Mouse (Mus musculus) cerebellum, adult 9-11 months (tissue): ENCODE results near the gene Gm5105.

Experiments used
- DNase-seq: peaks from one replicate; pipeline ENCODE4 v3.0.0; 2022

Gm5105 gene

DNA sequence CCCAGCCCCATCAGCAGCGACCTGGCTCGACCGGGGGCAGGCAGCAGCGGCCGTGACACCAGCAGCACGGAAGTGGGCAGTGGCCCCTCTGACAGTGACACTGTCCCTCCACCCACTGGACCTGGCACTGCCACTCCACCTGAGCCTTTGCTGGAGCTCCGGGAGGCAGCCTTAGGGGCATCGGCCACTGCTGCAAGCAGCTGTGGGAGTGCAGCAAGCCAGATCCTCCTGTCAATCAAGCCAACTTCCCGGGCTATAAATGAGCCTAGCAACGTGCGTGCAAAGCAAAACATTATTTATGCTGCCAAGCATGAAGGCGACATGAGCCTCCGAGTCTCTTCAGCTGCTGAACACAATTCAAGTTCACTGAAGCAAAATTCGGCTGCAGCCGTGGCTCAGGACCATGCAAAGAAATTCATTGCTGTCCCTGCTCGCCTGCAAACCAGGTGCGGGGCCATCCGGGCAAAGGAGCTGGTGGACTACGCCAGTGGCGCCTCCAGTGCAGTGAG, 786 bp downstream of the Gm5105 start:
- DNase-seq: no peak

DNA sequence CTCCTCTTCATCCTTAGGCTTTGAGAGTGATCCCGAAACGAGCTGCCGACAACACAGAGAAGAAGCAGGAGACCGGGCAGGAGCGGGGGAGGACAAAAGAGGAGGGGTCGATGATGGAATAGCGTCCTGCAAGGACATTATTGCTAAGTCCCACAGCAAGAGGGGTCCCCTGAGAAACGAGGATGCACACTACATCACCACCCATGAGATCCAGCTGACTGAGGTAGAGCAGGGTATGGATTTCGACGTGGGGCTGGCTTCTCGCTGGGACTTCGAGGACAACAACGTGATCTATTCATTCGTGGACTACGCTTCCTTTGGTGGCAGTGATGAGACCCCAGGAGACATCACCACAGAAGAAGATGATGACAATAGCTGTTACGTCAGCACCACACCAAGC, 1.3 kb downstream of the Gm5105 start:
- no peak for DNase-seq

DNA sequence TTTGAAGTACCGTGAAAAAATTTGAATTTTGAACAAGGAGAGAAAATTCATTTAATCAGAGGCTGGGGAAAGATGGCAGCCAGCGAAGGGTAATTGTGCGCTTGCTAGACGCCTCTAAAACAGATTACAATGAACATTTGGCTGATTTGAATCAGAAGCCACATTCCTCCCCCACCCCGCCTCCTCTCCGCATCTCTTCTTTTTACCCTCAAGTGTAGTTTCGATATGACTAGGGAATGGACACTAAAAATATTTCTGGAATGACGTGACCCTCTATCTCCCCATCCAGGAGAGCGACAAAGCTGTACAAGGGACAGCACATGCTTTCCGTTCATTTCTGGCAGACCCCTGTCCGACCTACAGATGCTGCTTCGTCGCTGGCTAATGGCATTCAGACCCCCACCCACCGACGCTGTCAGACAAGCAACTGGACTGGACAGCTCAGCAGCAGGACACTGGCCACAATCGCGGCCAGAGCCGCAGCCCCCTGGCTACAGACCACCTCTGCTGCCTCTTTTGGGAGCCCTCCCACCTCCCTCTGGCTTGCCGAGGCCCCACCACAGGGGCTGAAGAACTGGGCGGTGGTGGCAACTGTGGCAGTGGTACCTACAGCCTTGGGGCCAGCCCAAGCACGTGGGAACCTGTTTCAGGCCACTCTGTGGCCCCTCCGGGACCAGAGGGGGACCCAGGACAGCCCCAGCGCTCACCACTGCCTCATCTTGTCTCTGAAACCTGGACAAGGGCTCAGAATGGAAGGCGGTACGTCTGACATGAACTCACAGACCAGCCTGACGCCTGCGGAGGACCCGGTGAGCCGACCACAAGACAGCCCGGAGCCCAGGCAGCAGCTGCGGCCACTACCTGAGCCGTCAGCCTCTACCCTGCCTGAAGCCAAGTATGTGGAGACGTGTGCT, 2.2 kb downstream of the Gm5105 start, which contains the start of gene 1110002E22Rik:
Gene 1110002E22Rik (plus strand): TSS at position 321 of the 914 bp plus-strand sequence.
- no peak for DNase-seq

DNA sequence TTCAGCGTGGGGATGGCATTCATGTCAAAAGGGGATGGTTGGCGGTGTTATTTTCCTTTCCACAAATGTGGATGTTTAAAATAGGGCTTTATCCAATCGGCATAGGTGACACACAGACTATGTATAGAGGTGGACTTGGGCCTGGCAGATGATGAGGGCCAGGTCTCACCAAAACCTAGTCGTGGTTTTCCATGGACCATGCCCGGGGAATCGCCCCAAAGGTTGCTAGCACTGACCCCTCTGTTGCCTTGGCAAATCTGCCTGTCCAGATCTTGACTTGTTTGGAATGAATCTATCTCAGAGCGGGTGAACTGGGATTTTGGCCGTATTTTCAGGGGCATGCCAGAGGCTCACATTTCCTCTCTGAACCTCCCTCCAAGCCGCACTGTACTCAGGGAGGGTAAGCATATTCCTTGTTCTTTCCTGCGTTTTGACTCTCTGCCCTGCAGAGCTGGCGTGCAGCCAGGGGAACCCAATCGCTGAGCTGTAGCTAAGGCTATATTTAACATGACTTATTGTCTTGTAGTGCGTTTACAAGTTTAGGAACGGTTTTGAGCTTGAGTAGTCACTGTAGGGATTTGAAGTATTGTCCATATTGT, 3.4 kb downstream of the Gm5105 start:
- peak; percentile 48 for DNase-seq

DNA sequence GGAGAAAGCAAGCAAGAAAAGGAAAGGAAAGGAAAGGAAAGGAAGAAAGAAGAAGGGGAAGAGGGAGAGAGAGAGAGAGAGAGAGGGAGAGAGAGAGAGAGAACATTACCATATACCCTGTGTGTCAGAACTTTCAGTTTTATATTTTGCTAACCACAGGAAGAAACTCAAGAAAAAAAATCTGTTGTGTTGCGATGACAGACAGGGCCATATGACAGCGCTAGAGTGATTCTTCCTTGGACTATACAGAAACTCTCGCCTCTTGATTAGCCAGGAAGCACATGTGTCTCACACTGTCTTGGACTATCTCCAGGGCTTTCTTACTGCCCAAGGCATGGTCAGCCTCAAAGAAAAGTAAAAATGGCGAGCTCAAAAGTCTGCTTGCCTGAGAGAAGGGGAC, 4.5 kb downstream of the Gm5105 start:
- no peak for DNase-seq

DNA sequence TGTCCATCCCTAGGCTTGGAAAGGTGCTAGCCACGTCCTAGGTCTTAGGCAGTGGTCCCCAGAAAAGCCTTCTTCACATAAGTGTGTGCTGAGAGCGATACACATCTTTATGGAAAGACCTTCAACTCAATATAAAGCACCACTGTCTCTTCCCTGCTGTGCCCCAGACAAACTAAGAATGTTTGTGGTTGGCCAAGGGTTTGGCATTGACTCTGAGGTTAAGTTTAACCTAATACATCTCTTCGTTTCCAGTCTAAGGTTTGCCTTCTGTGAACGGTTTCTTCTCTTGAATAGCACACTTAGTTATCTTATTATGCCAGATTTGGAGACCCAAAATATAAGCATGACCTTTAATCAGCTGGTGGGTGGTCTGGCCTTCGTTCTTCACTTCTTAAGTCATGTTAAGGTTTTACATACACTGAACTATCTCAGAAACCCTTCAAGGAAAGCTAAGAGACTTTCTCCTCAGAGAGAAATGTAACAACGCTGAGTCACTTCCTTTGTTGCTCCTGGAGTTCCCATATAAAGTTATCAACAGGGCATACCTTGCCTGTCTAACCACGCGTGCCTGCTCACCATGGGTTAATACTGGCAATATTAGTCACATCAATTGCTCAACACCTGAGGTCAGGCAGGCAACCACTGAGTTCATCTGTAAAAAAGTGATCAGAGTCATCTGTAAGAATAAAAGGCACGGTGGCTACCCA, 5.8 kb downstream of the Gm5105 start:
- DNase-seq: no peak

DNA sequence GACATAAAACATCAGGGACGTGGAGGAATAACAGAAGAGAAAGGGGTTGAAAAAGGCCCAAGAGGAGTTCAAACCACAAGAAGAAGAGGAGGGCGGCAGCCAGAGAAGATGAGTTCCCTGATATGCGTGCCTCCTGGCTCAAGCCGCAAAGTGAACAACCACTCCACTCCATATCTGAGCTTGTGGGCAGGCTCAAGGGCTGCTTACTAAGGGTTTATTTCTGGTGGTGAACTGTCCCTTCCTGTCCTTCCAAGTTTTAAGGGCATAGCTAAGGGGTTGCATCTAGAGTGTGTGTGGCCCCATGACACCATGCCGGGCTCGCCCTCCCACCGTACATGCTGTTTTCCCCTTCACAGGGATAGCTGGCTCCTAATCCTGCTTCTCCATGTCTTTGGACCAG, 6.8 kb downstream of the Gm5105 start:
- DNase-seq: no peak

DNA sequence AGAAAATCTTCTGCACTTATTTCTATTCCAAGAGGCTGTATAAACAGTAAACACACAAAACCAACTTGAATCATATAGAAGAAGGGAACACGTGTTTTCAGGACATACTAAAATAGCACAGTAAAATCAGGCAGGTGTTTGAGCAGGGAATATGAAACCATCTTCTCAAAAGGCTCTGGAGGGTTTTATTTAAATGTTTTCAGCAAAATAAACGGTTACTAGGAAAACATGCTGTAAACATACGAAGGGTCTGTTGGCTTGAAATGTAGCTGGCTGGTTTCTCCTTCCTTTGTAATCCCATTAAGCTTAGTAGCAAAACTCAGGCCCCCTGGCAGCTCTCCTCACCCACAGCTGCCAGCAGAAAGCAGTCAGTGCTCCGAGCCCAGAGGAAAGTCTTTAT, 9.0 kb downstream of the Gm5105 start:
- DNase-seq: no peak

DNA sequence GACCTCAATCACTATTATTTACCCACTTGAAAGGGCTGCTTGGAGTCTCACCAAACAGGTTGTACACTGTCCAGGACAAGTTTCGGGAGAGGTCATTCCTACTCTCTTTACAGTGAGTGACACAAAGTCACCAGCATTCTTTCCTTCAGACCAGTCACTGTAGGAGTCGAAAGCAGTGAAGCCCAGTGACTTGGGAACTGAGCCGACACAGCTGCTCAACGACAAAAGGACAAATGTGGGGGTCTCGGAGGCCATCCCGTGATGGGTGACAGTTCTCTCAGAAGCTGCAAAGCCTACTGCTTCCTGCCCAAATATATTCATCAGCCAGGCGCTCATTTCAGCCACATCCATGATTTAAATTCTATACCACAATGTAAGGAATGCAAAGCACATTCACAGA, 10.2 kb downstream of the Gm5105 start:
- DNase-seq: no peak

DNA sequence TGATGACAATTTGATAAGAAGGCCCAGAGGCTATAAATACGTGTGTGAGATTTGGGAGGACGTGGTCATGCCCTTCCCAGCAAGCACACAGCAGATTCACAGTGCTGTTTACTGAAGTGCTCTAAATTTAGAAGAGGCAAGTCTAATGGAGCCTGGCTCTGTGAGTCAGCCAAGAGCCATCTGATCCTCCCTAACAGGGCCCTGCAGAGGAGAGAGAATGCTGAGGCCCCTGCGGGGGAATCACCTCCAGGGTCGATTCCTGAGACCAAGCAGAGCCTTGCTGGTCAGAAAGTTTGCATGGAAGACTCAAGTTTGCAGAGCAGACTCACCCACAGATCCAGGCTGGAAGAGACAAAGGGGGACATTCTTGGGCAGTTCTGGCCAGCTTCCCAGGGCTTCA, 13.2 kb downstream of the Gm5105 start:
- DNase-seq: no peak

DNA sequence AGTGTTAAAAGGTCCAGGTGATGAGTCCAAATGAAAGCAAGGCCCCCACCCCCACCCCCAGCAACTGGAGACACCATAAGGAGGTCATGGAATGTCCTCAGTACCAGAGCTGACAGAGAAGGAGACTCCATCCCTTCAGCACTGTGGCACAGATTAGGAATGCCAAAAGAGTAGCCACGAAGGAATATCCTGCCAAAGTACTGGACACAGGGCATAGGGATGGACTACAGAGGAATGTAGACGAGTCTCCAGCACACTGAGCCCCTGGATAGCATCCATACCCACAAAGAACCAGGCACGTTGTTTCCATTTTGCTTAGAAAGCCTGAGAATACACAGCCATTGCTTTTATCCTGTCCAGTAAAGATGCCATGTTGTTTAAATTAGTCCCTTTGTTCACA, 15.8 kb downstream of the Gm5105 start:
- no peak for DNase-seq

DNA sequence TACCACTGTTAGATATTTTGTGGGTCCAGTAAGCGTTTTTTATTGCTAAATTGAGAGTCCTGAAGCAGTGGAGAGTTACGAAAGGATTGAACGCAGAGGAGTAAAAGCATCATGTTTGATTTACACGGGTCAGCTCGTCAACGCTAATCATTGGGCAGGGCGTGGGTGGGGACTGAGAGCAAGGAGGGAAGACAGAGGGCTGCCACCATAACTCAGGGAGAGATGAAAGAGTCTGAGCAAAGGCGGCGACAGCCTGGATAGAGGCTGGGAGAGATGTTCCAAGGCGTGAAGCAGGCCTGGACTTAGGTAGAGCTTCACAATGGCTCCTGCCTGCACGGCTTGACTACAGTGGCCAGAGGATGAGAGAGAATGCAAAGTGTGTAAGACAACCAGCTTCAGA, 16.4 kb downstream of the Gm5105 start:
- DNase-seq: no peak

DNA sequence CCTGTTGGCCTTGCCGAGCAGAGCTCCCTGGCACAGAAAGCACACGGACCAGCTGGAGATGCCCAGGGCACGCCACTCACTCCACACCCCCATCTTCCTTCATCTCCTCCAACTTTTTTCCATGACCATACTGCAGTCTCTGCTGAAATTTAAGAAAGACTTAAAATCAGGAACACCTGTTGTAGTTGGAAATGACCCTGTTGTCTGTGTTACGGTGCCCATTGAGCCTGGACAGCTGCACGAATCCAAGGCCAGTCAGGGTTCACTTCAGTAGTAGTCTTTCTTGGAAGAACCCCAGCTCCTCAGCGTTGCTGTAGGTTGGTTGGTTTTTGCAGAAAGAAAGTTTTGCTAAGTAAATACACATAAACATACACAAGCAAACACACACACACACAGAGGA, 17.6 kb downstream of the Gm5105 start:
- no peak for DNase-seq

DNA sequence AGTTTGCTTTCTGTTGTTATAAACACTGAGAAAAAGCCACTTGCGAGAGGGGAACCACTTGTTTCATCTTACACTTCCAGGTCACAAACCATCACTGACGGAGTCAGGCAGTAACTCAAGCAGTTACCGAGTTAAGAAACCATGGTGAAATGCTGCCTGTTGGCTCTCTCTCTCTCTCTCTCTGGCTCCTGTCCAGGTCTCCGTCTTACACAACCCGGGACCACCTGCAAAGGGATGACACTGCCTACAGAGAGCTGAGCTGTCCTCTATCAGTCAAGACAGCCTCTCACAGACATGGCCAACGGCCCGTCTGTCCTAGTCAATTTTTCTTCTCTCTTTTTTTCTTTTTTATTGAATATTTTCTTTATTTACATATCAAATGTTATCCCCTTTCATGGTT, 23.9 kb downstream of the Gm5105 start:
- DNase-seq: no peak

DNA sequence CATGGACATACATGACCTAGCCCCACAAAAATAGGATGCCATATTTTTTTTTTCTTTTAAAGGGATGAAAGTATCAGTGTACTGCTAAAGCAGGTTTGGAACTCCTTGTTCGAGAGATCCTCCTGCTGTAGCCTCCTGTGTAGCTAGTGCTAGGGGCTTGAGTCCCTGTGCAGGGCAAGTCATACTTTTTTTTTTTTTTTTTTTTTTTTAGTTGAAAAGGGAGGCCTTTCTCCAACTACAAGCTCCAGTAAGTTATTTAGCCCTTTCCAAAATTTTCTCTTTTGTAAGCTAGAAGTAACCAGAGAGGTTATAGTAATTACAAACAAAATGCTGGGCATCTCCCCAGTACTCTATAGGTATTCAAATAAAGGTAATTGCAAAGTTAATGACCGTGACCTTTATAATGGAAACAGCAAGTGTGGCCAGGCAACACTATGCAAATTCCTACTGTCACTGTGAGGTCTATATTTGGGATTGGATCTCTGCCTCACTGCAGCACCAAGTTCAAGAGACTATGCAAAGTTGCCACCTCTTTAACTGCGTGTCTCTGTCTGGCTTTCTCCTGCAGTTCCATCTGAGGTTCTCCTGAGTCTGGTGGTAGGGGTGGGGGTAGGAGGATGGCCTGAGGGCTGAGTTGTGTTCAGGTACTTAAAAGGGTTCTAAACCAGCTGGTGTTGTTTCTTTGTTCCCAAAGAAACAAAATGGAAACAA, 25.4 kb downstream of the Gm5105 start:
- DNase-seq: no peak

DNA sequence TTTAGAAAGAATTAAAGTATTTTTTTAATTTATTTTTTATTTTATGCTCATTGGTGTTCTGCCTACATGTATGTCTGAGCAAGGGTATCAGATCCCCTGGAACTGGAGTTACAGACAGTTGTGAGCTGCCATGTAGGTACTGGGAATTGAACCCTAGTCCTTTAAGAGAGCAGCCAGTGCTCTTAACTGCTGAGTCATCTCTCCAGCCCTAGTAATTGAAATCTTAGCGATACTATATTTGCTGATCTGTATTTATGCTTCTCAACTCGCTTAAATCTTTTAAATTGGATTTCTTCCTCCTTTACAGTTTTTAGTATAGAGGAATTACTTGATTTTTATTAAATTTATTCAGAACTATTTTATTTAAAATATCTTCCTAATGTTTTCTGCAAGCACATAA, 26.2 kb downstream of the Gm5105 start:
- no peak for DNase-seq

DNA sequence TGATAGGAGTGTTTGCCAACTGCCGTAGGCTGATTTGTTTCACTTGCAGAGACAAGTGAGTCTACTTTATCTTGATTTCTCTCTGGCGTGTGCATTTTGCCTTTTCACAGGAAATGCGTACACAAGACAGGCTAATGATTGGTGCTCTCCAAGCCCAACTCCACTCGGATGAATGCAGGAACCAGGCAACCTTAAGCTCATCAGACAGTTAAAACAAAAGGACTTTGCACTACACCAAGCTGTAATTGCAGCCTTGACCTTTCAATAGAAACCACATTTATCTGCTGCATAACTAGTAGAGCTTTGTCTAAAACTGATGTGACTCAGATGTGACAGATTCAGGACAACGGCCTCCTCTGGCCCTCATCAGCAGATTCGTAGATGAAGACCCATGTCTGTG, 33.2 kb downstream of the Gm5105 start:
- no peak for DNase-seq

DNA sequence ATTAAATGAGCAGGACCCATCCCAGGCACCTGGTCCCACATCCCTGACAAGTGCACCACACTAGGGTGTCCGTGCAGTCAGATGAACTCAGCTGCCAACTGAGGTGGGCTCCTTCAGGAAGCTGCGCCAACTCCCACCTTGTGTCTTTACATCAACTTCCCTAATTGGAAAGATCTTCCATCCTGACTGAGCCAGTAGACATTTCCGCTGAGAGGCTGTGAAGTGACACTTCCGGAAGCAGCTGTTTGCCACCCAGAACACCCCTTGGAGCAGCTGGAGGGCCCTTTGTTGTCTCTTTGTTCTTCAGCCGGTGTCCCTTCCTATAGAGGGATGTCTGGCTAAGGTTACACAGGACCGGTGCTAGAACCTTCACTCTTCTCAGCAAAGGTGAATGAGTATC, 36.6 kb downstream of the Gm5105 start:
- DNase-seq: peak; percentile 22

DNA sequence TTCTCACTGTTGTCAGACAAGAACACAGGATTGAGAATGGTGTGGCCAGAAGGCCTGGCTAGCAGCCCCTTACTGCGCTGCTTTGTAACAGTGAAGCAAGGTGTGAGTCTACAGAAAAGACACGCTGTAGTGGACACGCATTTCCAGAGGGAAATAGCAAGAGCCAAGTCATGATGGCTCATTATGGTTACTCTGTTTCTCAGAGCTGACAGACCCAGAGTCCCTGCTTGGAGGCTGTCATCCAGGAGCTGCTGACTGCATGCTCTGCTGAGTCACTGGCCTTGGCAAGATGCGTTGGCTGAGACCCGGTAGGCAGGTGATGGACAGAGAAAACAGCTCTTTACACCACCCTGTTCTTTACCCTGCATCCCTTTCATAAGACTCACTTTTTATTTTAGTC, 37.8 kb downstream of the Gm5105 start:
- peak; percentile 86 for DNase-seq

DNA sequence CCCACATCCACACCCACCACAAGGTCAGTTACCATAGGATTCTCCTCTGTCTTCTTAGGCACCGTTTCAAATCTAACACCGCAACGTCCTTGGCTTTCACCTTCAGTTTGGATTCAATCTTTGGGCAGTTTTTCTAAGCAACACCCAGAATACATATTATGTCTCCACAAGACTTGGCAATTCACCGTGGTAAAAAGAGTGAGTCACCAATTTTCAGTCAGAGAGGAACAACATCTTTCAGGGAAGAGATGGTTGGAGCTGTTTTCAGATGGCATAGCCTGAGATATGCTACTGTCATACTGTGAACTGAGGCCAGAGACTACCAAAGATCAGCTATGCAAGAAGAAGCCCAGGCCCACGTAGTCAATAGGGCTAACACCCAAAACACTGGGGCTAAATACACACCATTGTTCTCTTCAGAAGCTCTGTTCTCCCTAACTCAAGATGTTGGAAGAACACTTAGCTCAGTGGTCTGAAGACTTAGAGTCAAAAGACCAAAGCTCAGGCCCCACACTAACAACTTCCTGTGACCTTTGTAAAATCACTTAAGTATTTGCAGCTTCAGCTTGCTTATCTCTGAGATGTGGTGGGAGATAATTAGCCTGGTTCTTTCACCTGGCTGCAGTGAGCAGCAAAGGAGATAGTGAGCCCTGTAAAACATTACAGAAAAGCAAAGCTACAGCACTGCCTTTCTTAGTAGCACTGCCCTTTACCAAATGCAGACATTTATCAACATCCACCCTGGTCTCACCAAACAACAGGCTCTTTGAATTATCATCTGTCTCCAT, 39.4 kb downstream of the Gm5105 start:
- no peak for DNase-seq

DNA sequence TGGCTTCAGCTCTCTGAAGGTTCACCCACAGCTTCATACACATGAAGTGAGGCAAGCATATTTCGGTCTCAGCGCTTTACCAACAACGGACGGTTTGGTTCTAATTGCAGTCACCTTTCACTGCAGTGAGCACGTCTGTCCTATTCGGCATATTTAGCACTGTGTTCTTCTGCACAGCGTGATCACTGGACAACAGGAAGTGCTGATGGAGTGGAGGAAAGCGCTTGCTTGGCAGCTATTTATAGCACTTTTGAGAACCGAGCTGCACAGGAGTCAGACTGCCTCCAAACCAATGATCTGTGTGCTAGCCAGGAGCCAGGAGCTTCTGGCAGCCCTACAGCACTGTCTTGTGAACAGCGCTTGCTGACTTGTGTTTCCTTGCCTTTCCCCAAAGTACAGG, 40.9 kb downstream of the Gm5105 start:
- DNase-seq: peak; percentile 94

DNA sequence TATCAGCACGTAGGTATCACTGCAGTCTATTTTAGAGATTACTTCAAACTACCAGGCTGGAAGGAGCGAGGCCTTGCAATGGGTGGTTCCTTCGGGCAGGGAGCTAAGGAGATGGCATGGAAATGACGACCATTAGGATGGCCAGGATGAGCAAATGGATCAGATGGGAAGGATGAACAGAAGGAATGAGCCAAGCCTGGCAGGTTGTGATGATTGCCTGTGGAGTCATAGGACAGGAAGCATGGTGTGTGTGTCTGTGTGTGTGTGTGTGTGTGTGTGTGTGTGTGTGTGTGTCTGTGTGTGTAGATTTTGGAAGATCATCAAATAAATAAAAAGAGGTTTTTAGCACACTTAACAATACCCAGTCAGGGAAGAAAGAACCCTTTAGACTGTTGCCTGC, 44.5 kb downstream of the Gm5105 start:
- no peak for DNase-seq
